Mouse (Mus musculus) ES-CJ7 (cell line): Measurements from ENCODE around the gene Sema6d.
A peak's percentile ranks its signal among the peaks of the same experiment; 100 is the strongest.

Experiments used
- DNase-seq: peaks from one replicate; pipeline ENCODE4 v3.0.0; 2011; ENCODE audit warnings: low read depth, low spot score

Sema6d gene

GRCm38 (mm10) chr2:124291145-124291544 is 201.4 kb downstream of the Sema6d start:
- DNase-seq, result no peak

GRCm38 (mm10) chr2:124293601-124294000 is 203.8 kb downstream of the Sema6d start:
- DNase-seq, result no peak

GRCm38 (mm10) chr2:124298351-124298750 is 208.6 kb downstream of the Sema6d start:
- DNase-seq, result no peak

GRCm38 (mm10) chr2:124298872-124299271 is 209.1 kb downstream of the Sema6d start:
- no peak for DNase-seq

- DNase-seq, result no peak
Observed at GRCm38 (mm10) chr2:124308605-124309004, 218.8 kb downstream of the Sema6d start.

GRCm38 (mm10) chr2:124309361-124310128 is 219.8 kb downstream of the Sema6d start:
- DNase-seq, result no peak

- DNase-seq, result no peak
Observed at GRCm38 (mm10) chr2:124322528-124323215, 232.9 kb downstream of the Sema6d start.

- DNase-seq, result no peak
Observed at GRCm38 (mm10) chr2:124324107-124324724, 234.4 kb downstream of the Sema6d start.

GRCm38 (mm10) chr2:124329473-124330130 is 239.8 kb downstream of the Sema6d start:
- no peak for DNase-seq

GRCm38 (mm10) chr2:124332890-124333289 is 243.1 kb downstream of the Sema6d start:
- DNase-seq, result no peak

GRCm38 (mm10) chr2:124334655-124335054 is 244.9 kb downstream of the Sema6d start:
- peak; percentile 7 for DNase-seq

- DNase-seq, result no peak
Observed at GRCm38 (mm10) chr2:124338296-124338695, 248.5 kb downstream of the Sema6d start.

GRCm38 (mm10) chr2:124354191-124354590 is 264.4 kb downstream of the Sema6d start:
- no peak for DNase-seq

GRCm38 (mm10) chr2:124354716-124355115 is 264.9 kb downstream of the Sema6d start:
- DNase-seq, result no peak

- DNase-seq, result no peak
Observed at GRCm38 (mm10) chr2:124369291-124369690, 279.5 kb downstream of the Sema6d start.

GRCm38 (mm10) chr2:124369991-124370390 is 280.2 kb downstream of the Sema6d start:
- no peak for DNase-seq

GRCm38 (mm10) chr2:124371363-124371762 is 281.6 kb downstream of the Sema6d start:
- DNase-seq, result no peak

GRCm38 (mm10) chr2:124385053-124385452 is 295.3 kb downstream of the Sema6d start:
- DNase-seq, result no peak

GRCm38 (mm10) chr2:124385722-124386121 is 296.0 kb downstream of the Sema6d start:
- DNase-seq, result no peak

- DNase-seq, result no peak
Observed at GRCm38 (mm10) chr2:124388269-124388668, 298.5 kb downstream of the Sema6d start.

GRCm38 (mm10) chr2:124396733-124397132 is 307.0 kb downstream of the Sema6d start:
- no peak for DNase-seq

- DNase-seq, result no peak
Observed at GRCm38 (mm10) chr2:124397304-124397703, 307.5 kb downstream of the Sema6d start.
